Mouse (Mus musculus): ENCODE results near the gene Shb.

- no peak for TF ChIP-seq POLR2A (IDR thresholded peaks at IDR 0.05; ENCODE audit: low read depth, low read length)
- no peak for TF ChIP-seq CTCF (IDR thresholded peaks at IDR 0.05; ENCODE audit: borderline replicate concordance, insufficient read depth, low read length)
Observed at GRCm38 (mm10) chr4:45467115-45467912, 65.0 kb downstream of the Shb start.

All from embryonic fibroblast, embryonic 13.5 days (primary cell).